Mouse (Mus musculus): ENCODE results near the gene Celsr1. TPM values are rescaled to one million over a fixed set of nuclear protein-coding genes. Genes with fewer than 3 reads are reported as not detected.
A peak's percentile ranks its signal among the peaks of the same experiment; 100 is the strongest.
"Not testable (repeated sequence)": the region's sequence is repeated elsewhere in the genome, so short reads cannot be mapped to it uniquely, and the experiment has no call there.

Celsr1 gene
- polyA plus RNA-seq, 2 experiments from 2014 or later: 3.3 to 3.8 TPM

DNA sequence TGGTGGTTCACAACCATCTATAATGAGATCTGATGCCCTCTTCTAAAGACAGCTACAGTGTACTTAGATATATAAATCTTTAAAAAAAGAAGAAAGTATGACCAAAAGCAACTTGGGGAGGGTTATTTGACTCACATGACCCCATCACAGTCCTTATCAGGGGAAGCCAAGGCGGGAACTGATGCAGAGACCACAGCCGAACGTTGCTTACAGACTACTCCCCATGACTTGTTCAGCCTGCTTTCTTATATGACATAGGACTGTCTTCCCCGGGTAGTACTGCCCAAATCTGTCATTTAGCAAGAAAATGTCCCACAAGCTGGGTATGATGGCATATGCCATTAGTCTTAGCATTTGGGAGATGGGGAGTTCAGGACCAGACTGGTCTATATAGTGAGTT lies 144.3 kb downstream of the Celsr1 start:
- no peak for ATAC-seq

DNA sequence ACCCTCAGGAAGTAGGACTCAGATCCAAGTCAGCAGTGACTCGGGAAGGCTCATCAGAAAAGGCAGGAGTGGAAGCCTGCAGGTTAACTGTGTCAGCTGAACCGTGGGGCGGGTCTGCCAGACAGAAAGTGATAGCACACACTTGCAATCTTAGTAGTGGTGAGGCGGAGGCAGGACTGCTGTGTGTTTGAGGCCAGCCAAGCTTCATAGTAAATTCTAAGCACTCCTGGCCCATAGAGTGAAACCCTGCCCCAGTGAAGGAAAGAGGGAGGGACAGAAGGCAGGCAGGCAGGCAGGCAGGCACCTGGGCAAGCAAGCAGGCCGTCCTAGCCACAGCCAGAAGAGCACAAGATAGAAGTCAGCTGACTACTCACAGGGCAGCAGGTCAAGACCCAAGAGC lies 148.0 kb downstream of the Celsr1 start:
- ATAC-seq: no peak

DNA sequence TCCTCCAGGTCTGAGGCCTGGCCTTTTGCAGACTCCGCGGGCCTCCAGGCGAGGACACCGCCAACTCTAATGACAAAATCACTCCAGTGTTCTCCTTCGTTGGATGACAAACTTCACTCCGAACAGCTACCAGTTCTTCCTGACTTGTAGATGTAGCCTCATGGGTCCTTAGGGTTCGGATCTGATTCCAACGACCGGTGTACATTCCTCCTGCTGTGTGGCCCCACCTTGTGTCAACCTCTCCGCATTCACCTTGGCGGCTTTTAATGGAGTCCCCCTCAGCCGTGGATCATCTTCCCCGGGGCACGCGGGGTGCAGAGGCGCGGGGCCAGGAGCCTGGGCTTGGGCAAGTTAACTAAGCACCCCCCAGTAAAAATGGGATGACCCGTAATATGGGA lies 154.1 kb downstream of the Celsr1 start:
- ATAC-seq: peak; percentile 35

DNA sequence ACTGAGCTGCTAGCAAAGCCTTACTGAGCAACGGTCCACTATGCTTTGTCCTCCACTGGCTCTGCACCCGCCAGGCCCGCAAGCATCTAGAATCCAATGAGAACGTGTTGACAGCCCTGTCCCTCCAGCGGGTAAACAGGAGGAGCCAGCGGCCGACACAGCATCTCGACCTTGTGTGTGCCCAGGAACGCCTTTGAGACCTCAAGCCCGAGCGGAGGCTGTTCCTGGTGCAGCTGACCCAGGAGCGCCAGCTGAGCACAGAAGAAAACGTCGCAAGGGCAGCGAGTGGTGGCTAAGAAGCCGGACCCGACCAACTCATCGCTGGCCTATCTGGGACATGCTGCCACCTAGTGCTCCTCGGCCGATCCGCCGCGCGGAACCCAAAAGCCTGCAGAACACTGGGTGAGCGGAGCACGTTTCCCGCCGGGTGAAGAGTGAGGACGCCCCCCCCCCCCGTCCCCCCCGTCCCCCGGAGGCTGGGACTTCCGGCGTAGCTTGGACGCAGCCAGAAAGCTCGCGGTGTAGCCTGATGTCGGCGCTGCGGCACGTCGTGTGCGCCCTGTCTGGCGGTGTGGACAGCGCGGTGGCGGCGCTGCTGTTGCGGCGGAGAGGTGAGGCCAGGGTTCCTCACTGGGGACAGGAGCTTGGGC lies 154.6 kb downstream of the Celsr1 start, which contains the start of gene Trmu:
Gene Trmu (plus strand): TSS at position 465 of the 650 bp plus-strand sequence.
- ATAC-seq: peak; percentile 92

DNA sequence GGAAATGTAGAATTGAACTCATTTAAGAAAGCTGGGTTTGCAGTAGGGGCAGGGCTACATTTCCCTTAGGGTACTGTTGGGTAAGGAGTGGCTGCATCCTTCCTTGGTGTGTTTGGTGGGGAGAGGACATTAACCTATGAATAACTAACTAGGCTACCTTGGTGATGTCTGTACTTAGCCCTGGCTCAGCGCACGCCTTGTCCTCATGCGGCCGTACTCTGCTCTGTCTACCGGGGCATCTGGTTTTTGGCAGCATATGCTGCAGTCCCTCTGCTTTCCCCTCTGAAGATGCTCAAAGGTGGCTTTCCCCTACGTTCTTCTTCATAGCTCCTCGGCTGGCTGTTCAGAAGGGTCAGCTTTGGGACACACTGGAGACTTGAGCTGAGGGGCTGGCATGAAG lies 156.2 kb downstream of the Celsr1 start:
- no peak for ATAC-seq

DNA sequence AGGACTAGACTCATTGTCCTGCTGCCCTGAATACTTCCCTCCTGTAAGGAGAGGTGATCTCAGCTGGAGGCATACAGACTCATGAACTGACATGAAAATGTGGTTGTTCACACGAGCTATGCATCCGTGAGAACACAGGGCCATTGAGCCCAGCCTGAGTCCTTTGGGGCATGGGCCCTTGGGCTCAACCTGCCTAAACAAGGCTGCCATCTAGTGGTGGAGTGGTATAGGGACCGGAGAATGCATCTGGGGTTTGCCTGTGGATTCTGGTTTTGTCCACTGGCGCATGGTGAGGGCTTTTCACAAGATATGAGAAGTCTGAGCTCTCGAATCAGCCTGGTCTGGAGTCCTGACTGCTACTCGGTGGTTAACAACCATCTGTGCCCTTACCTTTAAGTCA lies 165.9 kb downstream of the Celsr1 start:
- ATAC-seq: peak; percentile 90

DNA sequence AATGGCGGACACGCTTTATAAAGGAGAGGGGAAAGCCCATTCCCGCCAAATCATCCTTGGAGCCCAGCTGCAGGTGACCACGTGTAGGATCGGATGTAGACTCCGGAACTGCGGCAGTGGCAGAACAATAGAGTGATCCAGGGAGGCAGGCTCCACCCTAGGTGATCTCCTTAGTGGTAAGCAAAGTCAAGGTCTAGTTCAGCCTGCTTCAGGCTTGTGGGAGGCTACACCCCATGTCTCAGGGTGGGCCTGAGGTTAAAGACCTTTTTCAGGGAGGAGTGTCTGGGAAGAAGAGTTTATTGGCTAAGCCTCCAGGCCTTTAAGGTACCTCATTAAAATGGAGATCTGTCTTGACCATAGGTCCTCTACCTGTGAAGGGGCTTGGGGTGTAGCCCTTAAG lies 167.7 kb downstream of the Celsr1 start:
- not testable (repeated sequence) for ATAC-seq

DNA sequence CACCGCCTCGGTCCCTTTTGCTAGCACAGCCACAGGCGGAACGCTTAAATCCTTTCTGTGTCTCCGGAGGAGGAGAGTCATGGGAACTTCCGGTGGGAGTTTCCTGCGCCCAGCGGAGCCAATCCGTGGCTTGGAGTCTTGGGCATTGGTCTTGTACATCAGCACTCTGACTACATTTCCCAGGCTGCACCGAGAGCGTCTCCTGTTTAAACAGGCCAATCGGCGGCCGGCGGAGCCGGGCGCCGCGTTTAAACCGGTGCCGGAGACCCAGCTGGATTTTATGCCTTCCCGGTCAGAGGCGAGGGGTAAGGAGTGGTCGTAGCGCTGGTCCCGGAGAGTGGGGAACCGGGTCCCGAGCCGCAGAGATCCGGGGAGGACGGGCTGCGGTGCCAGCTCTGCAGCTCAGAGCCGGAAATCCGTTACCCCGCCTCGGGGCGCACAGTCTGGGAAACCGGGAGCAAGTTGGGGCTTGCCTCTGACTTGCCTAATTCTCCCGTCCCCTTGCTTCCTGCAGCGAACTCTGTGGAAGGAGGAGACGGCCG lies 174.0 kb downstream of the Celsr1 start, which contains the start of gene Gtse1:
Gene Gtse1 (plus strand): TSS at position 256 of the 542 bp plus-strand sequence.
- peak; percentile 100 for ATAC-seq

DNA sequence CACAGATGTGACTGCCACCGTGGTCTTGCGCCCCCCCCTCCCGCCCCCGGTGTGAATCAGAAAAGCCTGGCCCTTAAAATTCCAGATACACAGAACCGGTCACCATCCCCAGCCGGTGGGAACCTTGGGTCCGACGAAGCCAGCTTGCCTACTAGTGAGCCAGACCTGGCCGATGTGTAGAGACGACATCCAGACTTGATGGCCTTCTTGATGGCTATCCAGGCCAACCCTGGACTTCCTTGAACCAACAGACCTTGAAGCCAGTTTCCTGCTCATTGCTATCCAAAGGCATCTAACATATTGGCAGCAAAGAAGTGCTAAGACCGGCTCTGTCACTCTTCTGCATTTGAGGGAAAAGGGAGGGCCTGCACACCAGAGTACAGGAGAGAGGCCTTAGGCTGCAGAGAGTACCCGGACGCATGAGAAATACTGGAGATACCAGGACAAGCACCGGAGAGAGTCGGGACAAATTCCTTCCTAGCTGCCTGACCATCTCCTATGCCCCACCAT lies 174.5 kb downstream of the Celsr1 start:
- peak; percentile 25 for ATAC-seq

DNA sequence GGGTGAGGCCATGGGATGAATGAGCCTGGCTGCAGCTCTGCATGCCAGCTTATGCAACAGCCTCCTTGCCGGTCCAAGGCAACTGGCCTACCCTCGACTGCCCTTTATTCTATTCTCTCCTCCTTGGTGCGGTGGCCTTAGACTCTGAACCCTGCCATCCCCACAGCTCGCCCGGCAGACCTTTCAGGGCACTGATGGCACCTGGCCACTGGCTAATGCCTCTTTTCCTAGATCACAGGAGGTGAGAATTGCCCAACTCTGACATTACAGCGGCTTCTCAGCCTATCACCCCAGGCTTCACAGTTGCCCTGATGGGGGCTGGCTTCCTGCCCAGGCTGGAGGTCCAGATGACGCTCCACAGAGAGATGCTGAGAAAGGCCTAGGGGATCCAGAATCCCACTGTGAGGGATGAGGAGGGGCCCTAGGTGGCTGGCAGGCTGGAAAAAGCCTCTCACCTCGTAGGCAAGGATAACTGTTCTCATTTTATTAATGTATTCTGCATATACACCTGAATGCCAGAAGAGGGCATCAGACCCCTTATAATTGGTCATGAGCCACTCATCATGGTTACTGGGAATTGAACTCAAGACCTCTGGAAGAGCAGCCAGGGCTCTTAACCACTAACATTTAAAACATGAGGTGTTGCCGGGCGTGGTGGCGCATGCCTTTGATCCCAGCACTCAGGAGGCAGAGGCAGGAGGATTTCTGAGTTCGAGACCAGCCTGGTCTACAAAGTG lies 181.8 kb downstream of the Celsr1 start:
- ATAC-seq: no peak

Other genes with a start within 250 kb of the Celsr1 start
- gene Cdpf1, start 222.1 kb downstream of the Celsr1 start, polyA plus RNA-seq (2017; shearing (Covaris generic)): 10 to 100 TPM; 43.6 to 52.3 TPM
- not detected for gene Pkdrej, start 212.0 kb downstream of the Celsr1 start, polyA plus RNA-seq (2017; shearing (Covaris generic))
- gene Ttc38, start 201.5 kb downstream of the Celsr1 start, polyA plus RNA-seq (2017; shearing (Covaris generic)): 10 to 100 TPM; 17.6 to 22.4 TPM
- 1 to 10 TPM; 3.0 to 7.1 TPM for gene Gtse1, start 174.0 kb downstream of the Celsr1 start, polyA plus RNA-seq (2017; shearing (Covaris generic))
- gene Trmu, start 154.5 kb downstream of the Celsr1 start, polyA plus RNA-seq (2017; shearing (Covaris generic)): 10 to 100 TPM; 40.6 to 50.3 TPM
- 10 to 100 TPM; 25.3 to 25.7 TPM for gene Gramd4, start 23.9 kb upstream of the Celsr1 start, polyA plus RNA-seq (2017; shearing (Covaris generic))
- gene Cerk, start 152.4 kb upstream of the Celsr1 start, polyA plus RNA-seq (2017; shearing (Covaris generic)): 1 to 10 TPM; 5.1 to 6.1 TPM
- gene Tbc1d22a, start 180.7 kb upstream of the Celsr1 start, polyA plus RNA-seq (2017; shearing (Covaris generic)): 10 to 100 TPM in 1 of 2 experiments, 1 to 10 TPM in 1; 8.4 to 16.2 TPM